Comparison of ENCODE assay signal across 9 mouse cellular contexts in the genomic region with DNA sequence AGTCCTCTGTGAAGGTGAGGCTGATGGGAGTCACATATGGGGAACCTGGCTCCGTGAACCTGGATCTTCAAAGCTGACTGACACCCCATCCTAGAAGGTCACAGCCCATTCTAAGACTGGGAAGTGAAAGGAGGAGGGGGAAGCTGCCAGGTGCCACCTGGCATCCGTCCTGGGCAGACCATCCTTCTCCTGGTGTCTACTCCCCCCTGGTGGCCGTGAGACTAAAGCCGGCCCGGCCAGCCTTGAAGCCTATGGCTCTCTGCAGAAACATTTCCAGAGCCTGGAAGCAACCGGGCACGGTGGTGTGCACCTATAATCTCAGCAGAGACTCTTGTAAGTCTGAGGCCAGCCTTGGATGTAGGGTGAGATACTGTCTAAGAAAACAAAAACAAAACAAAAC. TPM values are rescaled to one million over a fixed set of nuclear protein-coding genes. Genes with fewer than 3 reads are reported as not detected.
DNase-seq lines count a peak whose midpoint lies in the region; ATAC-seq and TF ChIP-seq lines count a peak whose summit lies in the region.
"Had no signal": no experiment of that assay in that cellular context is flagged by ENCODE, and none has a peak within 500 bp of the region (broad histone marks: within the 10 kb centered on the region; RNA-seq: fewer than 3 reads in every experiment).

No protein-coding gene starts in this region.

- ATAC-seq in Patski = no peak
- ATAC-seq in common myeloid progenitor, adult 5-6 weeks (replicated peaks; ENCODE audit: low read depth, poor library complexity, severe bottlenecking) = peak; percentile 62
- ATAC-seq in hindbrain, embryonic 16.5 days = peak; percentile 82
- no peak for ATAC-seq in liver, embryonic 14.5 days (ENCODE audit: insufficient read depth)

- H3K9ac ChIP-seq in hindbrain, embryonic 16.5 days (ENCODE audit: low read depth, low read length) = no peak overlapping the region
- H3K9ac ChIP-seq in liver, embryonic 14.5 days (replicated peaks) = no peak overlapping the region
- H3K9ac ChIP-seq: limb, embryonic 13.5 days had no signal

- POLR2A ChIA-PET in Patski (lab: Charles Lee) = no interaction called here

- in situ Hi-C loops in Patski (cut with MboI; ENCODE audit: low pct_unique_long_range_greater_than_20kb) = no loop called here

- peaks cover 12% of the 10 kb centered on the region for H3K27me3 ChIP-seq in Patski
- H3K27me3 ChIP-seq in hindbrain, embryonic 16.5 days (replicated peaks; ENCODE audit: control insufficient read depth, insufficient read depth, low read length) = no peaks in the 10 kb centered on the region
- H3K27me3 ChIP-seq in liver, embryonic 14.5 days (ENCODE audit: control insufficient read depth, insufficient read depth, low read length) = no peaks in the 10 kb centered on the region

- H3K4me2 ChIP-seq in hindbrain, embryonic 16.5 days (ENCODE audit: low read length) = no peak overlapping the region
- no peak overlapping the region for H3K4me2 ChIP-seq in liver, embryonic 14.5 days (ENCODE audit: low read depth)
- H3K4me2 ChIP-seq: limb, embryonic 13.5 days had no signal

- no peaks in the 10 kb centered on the region for H3K9me3 ChIP-seq in hindbrain, embryonic 16.5 days (ENCODE audit: control insufficient read depth, low read length)
- no peaks in the 10 kb centered on the region for H3K9me3 ChIP-seq in liver, embryonic 14.5 days (ENCODE audit: control insufficient read depth, low read length)
- H3K9me3 ChIP-seq: limb, embryonic 13.5 days had no signal

- peak; percentile 77 to 80 for DNase-seq in layer of hippocampus, postnatal 10 days (ENCODE audit: low spot score in 2 of 2)
- no peak for DNase-seq in layer of hippocampus, adult 8-10 months (ENCODE audit: low spot score in 2 of 2)
- DNase-seq in Patski (ENCODE audit: low read depth, low spot score) = no peak
- no peak for DNase-seq in liver, embryonic 14.5 days (ENCODE audit: low read depth in 3 of 3, low spot score in 3 of 3)
- DNase-seq in right cerebral cortex, postnatal 25 days = peak; percentile 47
- no peak for DNase-seq in c-Kit-positive CD71-positive TER-119-positive erythroid progenitor cells, embryonic 14.5 days (ENCODE audit: low spot score)

- CTCF ChIA-PET in Patski (lab: Charles Lee) = no interaction called here

- no peaks in the 10 kb centered on the region for H3K4me1 ChIP-seq in hindbrain, embryonic 16.5 days (ENCODE audit: control insufficient read depth, insufficient read depth, low read depth, low read length)
- no peaks in the 10 kb centered on the region for H3K4me1 ChIP-seq in liver, embryonic 14.5 days (replicated peaks; ENCODE audit: control insufficient read depth in 2 of 2, insufficient read depth in 2 of 2, low read length in 1 of 2)
- H3K4me1 ChIP-seq: limb, embryonic 13.5 days had no signal

- 15% methylated on average over 7 of the region's 7 CpGs for whole genome bisulfite sequencing in hindbrain, embryonic 16.5 days
- WGBS in liver, embryonic 14.5 days (ENCODE audit: insufficient replicate concordance) = 19% methylated on average over 7 of the region's 7 CpGs

- no peak for TF ChIP-seq EP300 in liver, embryonic 14.5 days (IDR thresholded peaks at IDR 0.05; ENCODE audit: low read depth)

- H3K36me3 ChIP-seq in hindbrain, embryonic 16.5 days (ENCODE audit: control insufficient read depth, insufficient read depth, low read length) = no peaks in the 10 kb centered on the region
- H3K36me3 ChIP-seq in liver, embryonic 14.5 days (replicated peaks; ENCODE audit: control insufficient read depth, insufficient read depth, low read depth) = no peaks in the 10 kb centered on the region
- H3K36me3 ChIP-seq: limb, embryonic 13.5 days had no signal

- H3K4me3 ChIP-seq in hindbrain, embryonic 16.5 days (ENCODE audit: low read length) = no peak overlapping the region
- H3K4me3 ChIP-seq in liver, embryonic 14.5 days (ENCODE audit: insufficient read depth in 1 of 2, low read depth in 2 of 2, low read length in 2 of 2) = no peak overlapping the region
- H3K4me3 ChIP-seq: limb, embryonic 13.5 days had no signal

- peak; percentile 66 for TF ChIP-seq CTCF in Patski (IDR thresholded peaks at IDR 0.05)
- TF ChIP-seq CTCF in liver, embryonic 14.5 days (IDR thresholded peaks at IDR 0.05; ENCODE audit: low read depth) = peak; percentile 58

- no peak overlapping the region for H3K27ac ChIP-seq in hindbrain, embryonic 16.5 days (ENCODE audit: low read depth, low read length)
- no peak overlapping the region for H3K27ac ChIP-seq in liver, embryonic 14.5 days
- H3K27ac ChIP-seq: limb, embryonic 13.5 days had no signal

RNA-seq across cellular contexts. Expression of a gene that starts 9.0 kb away (rescaled TPM):
- total RNA-seq in layer of hippocampus, postnatal 10 days (2021) = 10 to 100 TPM; 32.3 to 35.4 TPM
- total RNA-seq in layer of hippocampus, adult 8-10 months (2022) = 100 to 1,000 TPM in 2 of 4 experiments, 10 to 100 TPM in 2; 48.7 to 305 (median 140) TPM
- not detected for polyA plus RNA-seq in Patski (2021)
- total RNA-seq in common myeloid progenitor, adult 5-6 weeks (2017) = 0.55 TPM in 1 of 2 replicates, not detected in the other
- polyA plus RNA-seq in hindbrain, embryonic 16.5 days (2015; fragmentation: Nextera tagmentation; extraction: Ambion mirVana) = 49.8 and 53.9 TPM in 2 replicates
- polyA plus RNA-seq in liver, embryonic 14.5 days (2012; rRNA removed) = 57.9 and 67.0 TPM in 2 replicates
- 96.9 and 100 TPM in 2 replicates for polyA plus RNA-seq in liver, embryonic 14.5 days (2014; fragmentation: Nextera tagmentation; extraction: Ambion mirVana)

RNA-seq across cellular contexts. Expression of a gene that starts 15.9 kb away (rescaled TPM):
- 10 to 100 TPM; 33.6 to 33.7 TPM for total RNA-seq in layer of hippocampus, postnatal 10 days (2021)
- total RNA-seq in layer of hippocampus, adult 8-10 months (2022) = 100 to 1,000 TPM in 2 of 4 experiments, 10 to 100 TPM in 2; 28.3 to 233 (median 108) TPM
- polyA plus RNA-seq in Patski (2021) = not detected
- total RNA-seq in common myeloid progenitor, adult 5-6 weeks (2017) = 0.63 TPM in 1 of 2 replicates, not detected in the other
- polyA plus RNA-seq in hindbrain, embryonic 16.5 days (2015; fragmentation: Nextera tagmentation; extraction: Ambion mirVana) = 25.5 and 28.8 TPM in 2 replicates
- polyA plus RNA-seq in liver, embryonic 14.5 days (2012; rRNA removed) = 34.1 and 37.4 TPM in 2 replicates
- 46.5 and 50.2 TPM in 2 replicates for polyA plus RNA-seq in liver, embryonic 14.5 days (2014; fragmentation: Nextera tagmentation; extraction: Ambion mirVana)

RNA-seq across cellular contexts. Expression of a gene that starts 21.6 kb away (rescaled TPM):
- total RNA-seq in layer of hippocampus, postnatal 10 days (2021) = 10 to 100 TPM; 30.6 to 32.0 TPM
- 100 to 1,000 TPM in 2 of 4 experiments, 10 to 100 TPM in 2; 45.5 to 340 (median 144) TPM for total RNA-seq in layer of hippocampus, adult 8-10 months (2022)
- polyA plus RNA-seq in Patski (2021) = not detected
- total RNA-seq in common myeloid progenitor, adult 5-6 weeks (2017) = 1.5 and 2.7 TPM in 2 replicates
- 34.0 and 36.8 TPM in 2 replicates for polyA plus RNA-seq in hindbrain, embryonic 16.5 days (2015; fragmentation: Nextera tagmentation; extraction: Ambion mirVana)
- polyA plus RNA-seq in liver, embryonic 14.5 days (2012; rRNA removed) = 23.8 and 26.4 TPM in 2 replicates
- polyA plus RNA-seq in liver, embryonic 14.5 days (2014; fragmentation: Nextera tagmentation; extraction: Ambion mirVana) = 40.9 and 41.0 TPM in 2 replicates

RNA-seq across cellular contexts. Expression of a gene that starts 41.2 kb away (rescaled TPM):
- 10 to 100 TPM; 55.1 to 57.0 TPM for total RNA-seq in layer of hippocampus, postnatal 10 days (2021)
- total RNA-seq in layer of hippocampus, adult 8-10 months (2022) = 10 to 100 TPM; 17.4 to 23.2 (median 19.8) TPM
- polyA plus RNA-seq in Patski (2021) = 2.3 TPM
- total RNA-seq in common myeloid progenitor, adult 5-6 weeks (2017) = 2.6 and 6.4 TPM in 2 replicates
- polyA plus RNA-seq in hindbrain, embryonic 16.5 days (2015; fragmentation: Nextera tagmentation; extraction: Ambion mirVana) = 7.8 and 10.1 TPM in 2 replicates
- polyA plus RNA-seq in liver, embryonic 14.5 days (2012; rRNA removed) = 0.41 and 0.47 TPM in 2 replicates
- polyA plus RNA-seq in liver, embryonic 14.5 days (2014; fragmentation: Nextera tagmentation; extraction: Ambion mirVana) = 0.11 and 0.17 TPM in 2 replicates

Comparison
In these comparisons a context has a peak if more than half of its experiments do, and no peak if none do; other contexts are left out.
1. DNase-seq: peak in layer of hippocampus, postnatal 10 days (2 of 2) and right cerebral cortex, postnatal 25 days (single experiment); none in layer of hippocampus, adult 8-10 months (0 of 2), Patski (single experiment), liver, embryonic 14.5 days (0 of 3) and c-Kit-positive CD71-positive TER-119-positive erythroid progenitor cells, embryonic 14.5 days (single experiment).
2. ATAC-seq: peak in common myeloid progenitor, adult 5-6 weeks (single experiment) and hindbrain, embryonic 16.5 days (single experiment); none in Patski (single experiment) and liver, embryonic 14.5 days (single experiment).
3. RNA of a gene that starts 9.0 kb away (total RNA-seq): 48.7 to 305 TPM in layer of hippocampus, adult 8-10 months and 32.3 to 35.4 TPM in layer of hippocampus, postnatal 10 days; 0.55 TPM in common myeloid progenitor, adult 5-6 weeks; every median in the first group is over 10 times any median in the second.
4. RNA of a gene that starts 15.9 kb away (total RNA-seq): 28.3 to 233 TPM in layer of hippocampus, adult 8-10 months and 33.6 to 33.7 TPM in layer of hippocampus, postnatal 10 days; 0.63 TPM in common myeloid progenitor, adult 5-6 weeks; every median in the first group is over 10 times any median in the second.